Mouse (Mus musculus) ES-Bruce4 (cell line): ENCODE measurements around the gene Cxxc4. TPM values are rescaled to one million over a fixed set of nuclear protein-coding genes. Genes with fewer than 3 reads are reported as not detected.
A peak's percentile ranks its signal among the peaks of the same experiment; 100 is the strongest.

Experiments
- H3K27ac ChIP-seq: 2 replicates; pipeline ENCODE4 v1.5.1; 2012; ENCODE audit warnings: low read length, inconsistent platforms; ENCODE audit not compliant: insufficient read depth
- H3K27me3 ChIP-seq: 2 replicates; pipeline ENCODE4 v1.6.1; 2012; ENCODE audit warnings: mild to moderate bottlenecking, low read length, inconsistent platforms; ENCODE audit not compliant: control insufficient read depth, poor library complexity, insufficient read depth, severe bottlenecking
- H3K36me3 ChIP-seq: 2 replicates; pipeline ENCODE4 v1.6.1; 2012; ENCODE audit warnings: inconsistent platforms, mild to moderate bottlenecking, low read length, moderate library complexity; ENCODE audit not compliant: control insufficient read depth, poor library complexity, insufficient read depth, severe bottlenecking
- H3K4me1 ChIP-seq: one replicate; pipeline ENCODE4 v1.8.1; 2011; ENCODE audit warnings: low read length; ENCODE audit not compliant: control insufficient read depth, insufficient read depth
- H3K4me3 ChIP-seq: 2 replicates; pipeline ENCODE4 v1.5.1; 2011; ENCODE audit warnings: low read depth, mild to moderate bottlenecking, low read length
- H3K9ac ChIP-seq: 2 replicates; pipeline ENCODE4 v1.6.1; 2012; ENCODE audit warnings: low read depth, mild to moderate bottlenecking, inconsistent platforms; ENCODE audit not compliant: poor library complexity, severe bottlenecking
- H3K9me3 ChIP-seq: replicated peaks from 2 replicates; pipeline ENCODE4 v1.6.1; 2012; ENCODE audit warnings: mild to moderate bottlenecking, low read length, inconsistent platforms; ENCODE audit not compliant: control insufficient read depth, poor library complexity, insufficient read depth, severe bottlenecking
- CTCF ChIP-seq: IDR thresholded peaks from one replicate; pipeline ENCODE4 v1.8.1; 2011; ENCODE audit warnings: low read depth, low read length
- EP300 ChIP-seq: IDR thresholded peaks from 2 replicates; pipeline ENCODE4 v1.6.1; 2011; ENCODE audit warnings: low read depth, low read length; ENCODE audit not compliant: insufficient read depth
- POLR2A ChIP-seq: IDR thresholded peaks from one replicate; pipeline ENCODE4 v1.8.1; 2011; ENCODE audit warnings: low read length; ENCODE audit not compliant: insufficient read depth
- polyA plus RNA-seq: library from polyadenylated mRNA; stranded (reverse); fragments of >200 nt; gene quantifications from 2 replicates; pipeline ENCODE4 v1.2.4, GENCODE M21; 2011; ENCODE audit warnings: low read depth; ENCODE audit not compliant: missing spikeins, insufficient read depth, insufficient read length

Gene Cxxc4
- polyA plus RNA-seq, 1 experiment, result 2.9 TPM

- Histone ChIP-seq H3K27me3 (peaks cover 20% of the 10 kb centered on the region), H3K9me3 (no peaks in the 10 kb centered on the region), H3K36me3 (no peaks in the 10 kb centered on the region), H3K4me3 (no peak overlapping the region), H3K27ac (no peak overlapping the region), H3K9ac (no peak overlapping the region), H3K4me1 (no peaks in the 10 kb centered on the region)
- TF ChIP-seq CTCF (no peak), EP300 (no peak), POLR2A (no peak)
Measured at GRCm38 (mm10) chr3:134237113-134237805, 975 bp downstream of the Cxxc4 start.

- no peaks in the 10 kb centered on the region for H3K36me3 ChIP-seq
- no peaks in the 10 kb centered on the region for H3K9me3 ChIP-seq
- H3K4me3 ChIP-seq, result peak overlapping the region; percentile 68
- peaks cover 19% of the 10 kb centered on the region for H3K27me3 ChIP-seq
- H3K4me1 ChIP-seq, result no peaks in the 10 kb centered on the region
- no peak for TF ChIP-seq POLR2A
- no peak for TF ChIP-seq EP300
- no peak for TF ChIP-seq CTCF
- H3K9ac ChIP-seq, result peak overlapping the region; percentile 78; the same call in 1 of the 2 replicates
- no peak overlapping the region for H3K27ac ChIP-seq
Measured at GRCm38 (mm10) chr3:134238621-134239310, 2.5 kb downstream of the Cxxc4 start.

- Histone ChIP-seq H3K27me3 (peaks cover 19% of the 10 kb centered on the region), H3K9me3 (no peaks in the 10 kb centered on the region), H3K36me3 (no peaks in the 10 kb centered on the region), H3K4me1 (no peaks in the 10 kb centered on the region), H3K9ac (peak overlapping the region; percentile 78), H3K27ac (no peak overlapping the region), H3K4me3 (peak overlapping the region; percentile 68)
- no peak for TF ChIP-seq POLR2A
- TF ChIP-seq EP300, result no peak
- no peak for TF ChIP-seq CTCF
Measured at GRCm38 (mm10) chr3:134239321-134239970, 3.2 kb downstream of the Cxxc4 start.

- Histone ChIP-seq H3K4me1 (no peaks in the 10 kb centered on the region), H3K36me3 (no peaks in the 10 kb centered on the region), H3K9ac (peak overlapping the region; percentile 78), H3K4me3 (peak overlapping the region; percentile 83), H3K27me3 (peaks cover 19% of the 10 kb centered on the region), H3K9me3 (no peaks in the 10 kb centered on the region), H3K27ac (no peak overlapping the region)
- TF ChIP-seq POLR2A (no peak), CTCF (no peak), EP300 (no peak)
Measured at GRCm38 (mm10) chr3:134239971-134240717, 3.9 kb downstream of the Cxxc4 start.

- Histone ChIP-seq H3K4me1 (no peaks in the 10 kb centered on the region), H3K9me3 (no peaks in the 10 kb centered on the region), H3K36me3 (no peaks in the 10 kb centered on the region), H3K9ac (0 out of 2 replicates have a peak overlapping the region, but pooled peaks have one; percentile 78), H3K27ac (no peak overlapping the region), H3K27me3 (peaks cover 19% of the 10 kb centered on the region), H3K4me3 (peak overlapping the region; percentile 83; the same call in 1 of the 2 replicates)
- TF ChIP-seq POLR2A (no peak), EP300 (no peak), CTCF (no peak)
Measured at GRCm38 (mm10) chr3:134240718-134241025, 4.4 kb downstream of the Cxxc4 start.
